ENCODE assay signal across 9 mouse cellular contexts in genomic region chr11:33917574-33917973, GRCm38 (mm10). TPM values are rescaled to one million over a fixed set of nuclear protein-coding genes. Genes with fewer than 3 reads are reported as not detected.
DNase-seq lines count a peak whose midpoint lies in the region; ATAC-seq and TF ChIP-seq lines count a peak whose summit lies in the region.
"Had no signal": no experiment of that assay in that cellular context is flagged by ENCODE, and none has a peak within 500 bp of the region (broad histone marks: within the 10 kb centered on the region; RNA-seq: fewer than 3 reads in every experiment).

No protein-coding gene starts in this region.

- peak; percentile 96 for TF ChIP-seq CTCF in testis, adult 2 months (IDR thresholded peaks at IDR 0.05; ENCODE audit: control insufficient read depth, insufficient read depth, insufficient replicate concordance, low read depth, low read length)

- TF ChIP-seq POLR2A in limb, embryonic 14.5 days (IDR thresholded peaks at IDR 0.05; ENCODE audit: borderline replicate concordance, extremely low read depth, insufficient read depth, insufficient read length) = no peak
- TF ChIP-seq POLR2A in testis, adult 2 months (IDR thresholded peaks at IDR 0.05; ENCODE audit: control insufficient read depth, low read depth, low read length) = no peak

- H3K27ac ChIP-seq in intestine, embryonic 14.5 days (ENCODE audit: low read depth) = no peak overlapping the region
- H3K27ac ChIP-seq in limb, embryonic 14.5 days (replicated peaks; ENCODE audit: low read depth, low read length) = no peak overlapping the region
- H3K27ac ChIP-seq in testis, adult 2 months (ENCODE audit: control insufficient read depth, insufficient read depth, low read depth, low read length) = no peak overlapping the region
- H3K27ac ChIP-seq: embryonic facial prominence, embryonic 12.5 days had no signal

- peaks cover under 1% of the 10 kb centered on the region; the same call in 1 of the 2 replicates for H3K4me1 ChIP-seq in intestine, embryonic 14.5 days (replicated peaks; ENCODE audit: control insufficient read depth, insufficient read depth, low read length)
- H3K4me1 ChIP-seq in limb, embryonic 14.5 days (ENCODE audit: control insufficient read depth, insufficient read depth, low read length) = peaks cover 11% of the 10 kb centered on the region
- H3K4me1 ChIP-seq in testis, adult 2 months (ENCODE audit: control insufficient read depth, insufficient read depth, low read length) = no peaks in the 10 kb centered on the region

- peak; percentile 31 to 70 for DNase-seq in urinary bladder, adult 18-20 months (ENCODE audit: low spot score in 2 of 2)
- DNase-seq in urinary bladder, postnatal 10 days (ENCODE audit: low spot score) = no peak
- DNase-seq in cerebellum, adult 9-10 months = peak; percentile 62
- peak; percentile 50 to 79 for DNase-seq in frontal cortex, postnatal 14 days (ENCODE audit: low spot score in 2 of 2)
- DNase-seq in intestine, embryonic 14.5 days (ENCODE audit: low spot score) = peak; percentile 91
- peak; percentile 62 for DNase-seq in limb, embryonic 14.5 days (ENCODE audit: low spot score)
- peak; percentile 82 for DNase-seq in naive thymus-derived CD4-positive, alpha-beta T cell, adult 2 months (ENCODE audit: low read depth)

- H3K4me3 ChIP-seq in intestine, embryonic 14.5 days (ENCODE audit: low read depth, low read length) = no peak overlapping the region
- no peak overlapping the region for H3K4me3 ChIP-seq in limb, embryonic 14.5 days (replicated peaks; ENCODE audit: low read length)
- no peak overlapping the region for H3K4me3 ChIP-seq in testis, adult 2 months (ENCODE audit: control insufficient read depth, low read depth, low read length)
- H3K4me3 ChIP-seq: embryonic facial prominence, embryonic 12.5 days had no signal

- WGBS in intestine, embryonic 14.5 days = 30% methylated on average over 6 of the region's 6 CpGs
- WGBS in limb, embryonic 14.5 days = 23% methylated on average over 6 of the region's 6 CpGs

- H3K36me3 ChIP-seq in intestine, embryonic 14.5 days (ENCODE audit: control insufficient read depth, insufficient read depth, low read length) = no peaks in the 10 kb centered on the region
- H3K36me3 ChIP-seq in limb, embryonic 14.5 days (ENCODE audit: control insufficient read depth, insufficient read depth, low read length) = no peaks in the 10 kb centered on the region
- H3K36me3 ChIP-seq in testis, adult 2 months (ENCODE audit: control insufficient read depth, insufficient read depth, low read length) = no peaks in the 10 kb centered on the region
- H3K36me3 ChIP-seq: embryonic facial prominence, embryonic 12.5 days had no signal

- H3K9ac ChIP-seq in intestine, embryonic 14.5 days (ENCODE audit: low read length) = no peak overlapping the region
- H3K9ac ChIP-seq in limb, embryonic 14.5 days (ENCODE audit: low read depth, low read length, severe bottlenecking) = no peak overlapping the region
- H3K9ac ChIP-seq: embryonic facial prominence, embryonic 12.5 days had no signal

- ATAC-seq in intestine, embryonic 14.5 days (replicated peaks; ENCODE audit: low FRiP score, low TSS enrichment, low read depth) = peak; percentile 76; the same call in 1 of the 2 replicates
- ATAC-seq in limb, embryonic 14.5 days (ENCODE audit: low FRiP score, low read depth) = peak; percentile 67; the same call in 1 of the 2 replicates

- no peaks in the 10 kb centered on the region for H3K9me3 ChIP-seq in intestine, embryonic 14.5 days (ENCODE audit: control insufficient read depth, low read length)
- no peaks in the 10 kb centered on the region for H3K9me3 ChIP-seq in limb, embryonic 14.5 days (ENCODE audit: control insufficient read depth, low read length)
- H3K9me3 ChIP-seq: embryonic facial prominence, embryonic 12.5 days had no signal

- H3K27me3 ChIP-seq in intestine, embryonic 14.5 days (replicated peaks; ENCODE audit: control insufficient read depth, insufficient read depth, low read length) = no peaks in the 10 kb centered on the region
- no peaks in the 10 kb centered on the region for H3K27me3 ChIP-seq in limb, embryonic 14.5 days (ENCODE audit: control insufficient read depth, insufficient read depth, low read length)
- H3K27me3 ChIP-seq in testis, adult 2 months (ENCODE audit: control insufficient read depth, insufficient read depth, low read length) = no peaks in the 10 kb centered on the region
- H3K27me3 ChIP-seq: embryonic facial prominence, embryonic 12.5 days had no signal

- no peak overlapping the region for H3K4me2 ChIP-seq in intestine, embryonic 14.5 days (ENCODE audit: low read length)
- H3K4me2 ChIP-seq in limb, embryonic 14.5 days (replicated peaks; ENCODE audit: low read depth, low read length, severe bottlenecking) = no peak overlapping the region
- H3K4me2 ChIP-seq: embryonic facial prominence, embryonic 12.5 days had no signal

RNA-seq across cellular contexts. Expression of gene Kcnmb1, which starts 45.2 kb away (rescaled TPM):
- 2.0 and 2.5 TPM in 2 replicates for polyA plus RNA-seq in intestine, embryonic 14.5 days (2014; fragmentation: Nextera tagmentation; extraction: Ambion mirVana)
- 0.10 and 0.13 TPM in 2 replicates for polyA plus RNA-seq in limb, embryonic 14.5 days (2012; rRNA removed)
- polyA plus RNA-seq in limb, embryonic 14.5 days (2014; fragmentation: Nextera tagmentation; extraction: Ambion mirVana) = 0.07 and 0.18 TPM in 2 replicates
- 0.20 and 0.40 TPM in 2 replicates for polyA plus RNA-seq in testis, adult 2 months (2012; rRNA removed)
